Mouse (Mus musculus) cerebellum, postnatal 36 days (tissue): ENCODE measurements around the gene Slco1a1.
"Not testable (repeated sequence)": the region's sequence is repeated elsewhere in the genome, so short reads cannot be mapped to it uniquely, and the experiment has no call there.

Experiments used
- DNase-seq, 2 experiments: peaks; one replicate each; pipeline ENCODE4 v3.0.0; 2021 to 2022; ENCODE audit warnings: mixed read lengths in 2 of 2

Slco1a1 gene

DNA sequence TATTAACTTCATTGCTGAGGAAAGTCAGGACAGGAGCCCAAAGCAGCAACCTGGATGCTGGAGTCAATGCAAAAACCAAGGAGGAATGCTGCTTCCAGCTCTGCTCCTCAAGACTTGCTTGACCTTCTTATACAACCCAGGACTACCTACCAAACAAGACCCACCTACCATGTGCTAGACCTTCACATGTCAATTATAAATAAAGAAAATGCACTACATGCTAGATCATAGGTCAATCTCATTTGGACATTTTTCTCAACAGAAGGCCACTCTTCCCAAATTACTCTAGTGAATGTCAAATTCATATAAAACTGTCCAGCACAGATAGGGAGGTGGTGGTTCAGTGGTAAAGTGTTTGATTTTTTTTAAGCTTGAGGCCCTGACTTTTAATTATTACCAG is at the start of gene Slco1a1:
TSS of gene Slco1a1 (minus strand) at position 101 of the 400 bp plus-strand sequence.
- no peak for DNase-seq

DNA sequence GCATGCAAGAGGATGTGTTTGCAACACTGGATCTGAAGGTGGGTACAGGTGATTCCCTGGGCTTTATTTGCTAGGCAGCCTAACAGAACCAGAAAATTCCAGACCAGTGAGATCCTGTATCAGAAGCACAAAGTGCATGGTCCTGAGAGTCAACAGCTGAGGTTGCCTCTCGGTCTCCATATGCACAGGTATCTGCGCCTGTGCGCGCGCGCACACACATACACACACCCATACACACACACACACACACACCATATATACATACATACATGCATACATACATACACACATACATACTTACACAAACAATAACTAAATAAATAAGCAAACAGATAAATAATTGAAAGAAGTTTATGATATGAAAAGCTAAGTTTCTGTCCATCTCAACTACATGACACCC is 40.0 kb upstream of the Slco1a1 start:
- no peak for DNase-seq

DNA sequence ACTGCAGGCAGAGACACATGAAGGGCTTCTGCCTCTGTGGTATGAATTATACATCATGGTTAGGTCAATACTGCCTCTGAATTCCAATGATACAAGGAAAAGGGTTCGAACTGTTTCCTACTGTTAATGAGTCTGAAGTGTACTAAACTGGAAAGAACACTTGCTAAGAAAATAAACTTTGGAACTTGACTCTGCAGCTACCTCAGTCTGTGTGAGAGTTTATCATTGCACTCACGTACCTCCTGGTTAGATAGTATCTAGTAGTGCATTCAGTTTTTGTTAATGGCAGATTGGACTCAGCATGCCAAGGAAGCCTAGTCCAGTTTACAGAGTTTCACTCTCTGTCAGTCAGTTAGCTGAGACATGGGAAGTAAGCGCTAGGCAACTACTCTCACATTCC is 37.9 kb upstream of the Slco1a1 start:
- DNase-seq, result no peak

DNA sequence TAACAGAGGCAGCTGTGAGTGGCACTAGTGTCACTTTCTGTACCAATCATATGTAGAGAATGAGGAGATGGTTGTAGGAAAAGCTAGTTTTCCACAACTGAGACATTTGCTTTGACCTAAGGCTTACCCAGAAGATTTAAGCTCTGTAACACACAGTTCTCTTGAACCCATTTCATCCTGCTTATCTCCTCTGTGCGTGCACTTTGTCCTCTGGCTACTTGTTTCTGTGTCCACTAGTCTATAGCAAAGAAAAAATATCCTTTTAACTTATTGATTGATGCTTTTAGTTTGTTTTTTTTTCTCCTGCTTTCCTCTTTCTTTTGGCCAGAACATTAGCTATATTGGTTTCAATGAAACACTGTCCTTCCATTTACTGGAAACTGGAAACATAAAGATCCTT is 15.7 kb upstream of the Slco1a1 start:
- no peak for DNase-seq

DNA sequence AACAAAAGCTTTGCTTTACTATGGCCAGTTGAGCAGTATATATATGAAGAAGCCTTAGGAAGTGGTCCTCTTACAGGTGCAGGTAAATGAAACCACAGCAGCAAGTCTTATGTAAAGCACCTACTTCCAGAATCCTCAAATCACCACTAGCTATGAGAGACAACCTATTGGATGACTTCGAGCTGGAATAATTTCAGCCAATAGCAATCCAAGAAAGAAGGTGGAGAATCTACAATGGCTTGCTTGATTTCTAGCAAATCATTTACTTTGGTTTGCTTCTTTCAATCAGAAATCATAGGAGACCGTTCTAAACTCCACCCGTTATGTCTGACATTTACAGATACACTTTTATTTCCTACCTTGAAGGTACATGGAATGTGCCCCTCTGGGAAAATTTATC is 15.1 kb upstream of the Slco1a1 start:
- DNase-seq, result no peak

DNA sequence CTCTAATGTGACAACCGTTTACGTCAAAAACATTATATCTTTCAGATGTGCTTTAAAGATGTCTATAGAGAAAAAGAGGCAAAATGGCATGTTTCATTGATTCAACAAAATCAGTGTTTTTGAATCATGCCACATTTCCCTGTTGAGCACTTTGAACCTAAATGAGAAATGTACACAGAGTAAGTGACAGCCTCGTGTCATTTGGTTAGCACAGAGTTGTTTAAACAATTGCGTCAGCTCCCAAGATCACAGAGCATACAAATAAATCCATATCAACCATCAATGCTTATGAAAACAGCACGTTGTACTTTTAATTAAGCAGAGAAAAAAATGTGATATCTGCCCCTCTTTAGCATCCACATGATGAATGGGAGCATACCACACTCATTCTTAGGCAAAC is 13.7 kb upstream of the Slco1a1 start:
- no peak for DNase-seq

DNA sequence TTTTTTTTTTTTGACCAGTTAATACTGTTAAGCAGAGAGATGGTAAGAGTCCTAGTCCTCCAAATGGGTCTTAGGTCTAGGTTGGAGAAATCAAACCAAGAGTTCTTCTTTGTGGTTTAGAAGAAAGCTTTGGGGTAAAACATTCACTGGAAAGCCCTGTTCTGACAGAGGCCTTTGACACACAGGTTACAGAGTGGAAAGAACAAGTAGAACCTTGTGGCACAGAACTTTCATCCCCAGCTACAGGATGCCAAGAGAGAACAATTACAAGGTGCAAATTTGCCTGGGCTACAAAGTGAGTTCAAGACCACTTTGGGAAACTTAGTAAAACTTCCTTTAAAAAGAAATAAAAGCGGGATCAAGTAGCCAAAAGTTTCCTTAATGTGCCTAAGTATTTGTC is 6.3 kb downstream of the Slco1a1 start:
- DNase-seq, result no peak

DNA sequence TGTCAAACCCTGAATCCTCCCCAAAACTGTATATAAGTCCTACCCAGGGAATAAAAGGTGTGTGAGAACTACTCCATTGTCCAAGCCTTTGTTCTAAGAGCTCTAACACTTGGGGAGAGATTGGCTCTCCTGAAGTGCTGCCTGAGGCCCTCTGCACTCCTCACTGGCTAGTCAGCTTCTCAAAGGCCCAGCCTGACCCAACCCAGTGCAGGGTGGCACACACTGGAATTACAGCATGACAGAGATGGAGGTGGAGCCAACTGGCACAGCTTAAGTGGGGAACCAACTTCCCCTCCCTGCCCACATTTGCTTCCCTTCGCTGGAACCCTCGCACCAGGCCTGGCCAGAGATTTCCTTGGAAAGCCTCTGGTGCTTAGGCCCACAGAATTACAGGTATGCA is 48.6 kb downstream of the Slco1a1 start:
- no peak for DNase-seq

DNA sequence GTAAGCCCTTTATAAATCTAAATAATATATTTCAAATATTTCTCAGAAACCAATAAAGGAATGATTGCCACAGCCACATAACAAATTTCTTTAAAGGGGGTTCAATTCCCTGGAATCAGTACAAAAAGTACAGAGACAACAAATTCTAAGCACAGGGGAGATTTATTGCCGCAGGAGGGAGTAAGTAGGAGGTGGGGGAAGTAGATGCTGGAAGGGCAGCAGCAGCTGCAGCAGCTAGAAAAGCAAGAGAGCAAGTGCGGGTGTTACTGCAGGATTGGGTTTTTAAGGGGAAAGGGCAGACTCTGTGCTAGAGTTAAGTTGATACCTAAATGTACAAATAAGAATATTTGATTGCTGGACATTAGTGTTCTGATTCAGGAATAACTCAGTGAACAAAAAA is 57.0 kb downstream of the Slco1a1 start:
- DNase-seq, result no peak

DNA sequence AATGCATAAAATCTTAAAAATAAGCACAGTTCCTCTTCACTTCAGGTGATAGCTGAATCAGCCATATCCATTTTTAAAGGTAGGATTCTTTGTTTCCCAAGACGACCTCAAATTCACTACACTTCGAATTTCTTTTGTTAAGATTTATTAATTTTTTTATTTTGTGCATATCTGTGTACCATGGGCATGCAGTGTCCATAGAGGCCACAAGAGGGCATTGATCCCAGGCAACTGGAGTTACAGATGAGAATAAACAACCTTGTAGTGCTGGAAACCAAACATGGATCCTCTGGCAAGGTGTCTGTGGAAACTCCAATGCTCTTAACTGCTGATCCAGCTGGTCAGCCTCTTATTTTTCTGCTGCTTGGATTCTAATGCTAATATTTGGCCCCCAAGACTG is 58.5 kb downstream of the Slco1a1 start:
- no peak for DNase-seq

DNA sequence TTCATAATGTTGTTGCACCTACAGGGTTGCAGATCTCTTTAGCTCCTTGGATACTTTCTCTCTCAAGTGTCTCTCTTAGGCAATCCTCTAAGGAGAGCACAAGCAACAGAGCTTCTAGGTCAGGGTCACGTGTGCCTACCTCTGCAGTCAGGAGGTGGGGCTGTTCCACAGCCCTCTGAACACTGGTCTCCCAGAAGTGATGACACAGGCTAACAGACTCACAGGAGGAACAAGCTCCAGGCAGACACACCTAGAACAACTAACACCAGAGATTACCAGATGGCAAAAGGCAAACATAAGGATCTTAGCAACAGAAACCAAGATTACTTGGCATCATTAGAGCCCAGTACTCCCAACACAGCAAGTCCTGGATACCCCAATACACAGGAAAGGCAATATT is 64.2 kb downstream of the Slco1a1 start:
- no peak for DNase-seq

DNA sequence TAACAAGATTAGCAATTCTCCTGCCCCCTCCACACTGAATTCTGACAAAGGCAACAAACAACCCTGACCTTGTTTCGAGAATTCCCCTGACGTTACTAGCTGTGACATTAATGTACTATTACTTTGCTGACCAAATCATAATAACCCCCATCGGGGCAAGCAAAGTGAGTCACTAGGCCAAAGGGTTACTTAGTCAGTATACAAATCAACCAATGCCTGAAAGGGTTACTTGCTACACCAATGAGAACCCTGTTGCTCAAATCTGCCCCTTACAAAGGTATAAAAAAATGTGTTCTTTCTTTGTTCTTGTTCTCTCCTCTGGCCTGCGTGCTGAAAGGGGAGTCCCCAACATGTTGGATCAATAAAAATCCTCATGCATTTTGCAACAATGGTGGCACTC is 71.0 kb downstream of the Slco1a1 start:
- not testable (repeated sequence) for DNase-seq

DNA sequence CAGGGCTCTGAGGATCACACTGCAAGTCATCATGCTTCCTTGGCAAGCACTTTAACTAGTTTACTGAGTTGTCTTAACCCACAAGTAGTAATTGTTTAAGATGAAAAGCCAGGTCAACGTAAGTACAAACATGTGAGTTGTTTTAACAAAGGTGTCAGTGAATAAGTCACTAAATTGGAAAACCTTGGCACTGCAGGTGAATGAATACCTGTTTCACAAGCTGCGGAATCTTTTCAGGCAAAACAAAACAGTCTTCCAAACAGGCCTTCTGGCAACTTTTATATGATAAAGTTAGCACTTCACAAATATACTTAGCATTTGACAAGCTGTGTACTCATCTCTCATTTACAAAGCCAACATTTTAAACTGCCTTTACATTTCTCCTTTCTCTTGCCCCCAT is 75.1 kb downstream of the Slco1a1 start:
- DNase-seq, result no peak

DNA sequence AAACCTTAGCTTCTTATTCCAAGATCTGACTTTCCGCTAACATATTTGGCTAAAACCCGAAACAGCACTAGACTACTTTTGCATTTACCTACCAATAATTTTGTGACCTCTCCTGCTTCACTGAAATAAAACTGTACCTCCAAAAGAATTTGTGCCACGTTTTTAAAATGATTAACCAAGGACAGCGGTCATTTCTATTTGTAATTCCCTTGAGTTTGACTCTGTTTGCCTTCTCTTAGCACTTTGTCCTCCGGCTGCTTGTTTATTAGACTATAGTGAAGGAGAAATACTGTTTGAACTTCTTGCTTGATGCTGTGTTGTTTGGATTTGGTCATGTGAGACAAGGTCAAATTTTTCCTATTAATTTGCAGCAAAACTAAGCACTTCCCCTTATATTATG is 78.0 kb downstream of the Slco1a1 start:
- no peak for DNase-seq

DNA sequence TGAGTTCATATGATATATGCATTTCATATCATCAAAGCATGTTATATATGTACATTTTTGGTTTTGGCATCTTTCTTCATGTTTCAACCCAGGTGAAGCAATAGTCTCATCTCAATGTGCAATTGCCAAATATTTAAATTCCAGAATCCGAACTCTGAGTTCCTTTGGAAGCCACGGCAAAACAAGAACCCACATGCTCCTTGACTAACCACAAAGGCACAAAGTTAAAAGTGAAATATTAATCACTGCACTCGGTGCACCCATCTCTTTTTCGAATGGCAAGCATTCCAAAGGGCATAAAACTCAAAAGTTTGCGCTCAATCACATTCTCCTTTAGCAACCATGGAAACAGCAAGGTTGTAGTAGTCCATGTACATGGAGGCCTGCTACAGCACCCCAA is 80.7 kb downstream of the Slco1a1 start:
- no peak for DNase-seq

DNA sequence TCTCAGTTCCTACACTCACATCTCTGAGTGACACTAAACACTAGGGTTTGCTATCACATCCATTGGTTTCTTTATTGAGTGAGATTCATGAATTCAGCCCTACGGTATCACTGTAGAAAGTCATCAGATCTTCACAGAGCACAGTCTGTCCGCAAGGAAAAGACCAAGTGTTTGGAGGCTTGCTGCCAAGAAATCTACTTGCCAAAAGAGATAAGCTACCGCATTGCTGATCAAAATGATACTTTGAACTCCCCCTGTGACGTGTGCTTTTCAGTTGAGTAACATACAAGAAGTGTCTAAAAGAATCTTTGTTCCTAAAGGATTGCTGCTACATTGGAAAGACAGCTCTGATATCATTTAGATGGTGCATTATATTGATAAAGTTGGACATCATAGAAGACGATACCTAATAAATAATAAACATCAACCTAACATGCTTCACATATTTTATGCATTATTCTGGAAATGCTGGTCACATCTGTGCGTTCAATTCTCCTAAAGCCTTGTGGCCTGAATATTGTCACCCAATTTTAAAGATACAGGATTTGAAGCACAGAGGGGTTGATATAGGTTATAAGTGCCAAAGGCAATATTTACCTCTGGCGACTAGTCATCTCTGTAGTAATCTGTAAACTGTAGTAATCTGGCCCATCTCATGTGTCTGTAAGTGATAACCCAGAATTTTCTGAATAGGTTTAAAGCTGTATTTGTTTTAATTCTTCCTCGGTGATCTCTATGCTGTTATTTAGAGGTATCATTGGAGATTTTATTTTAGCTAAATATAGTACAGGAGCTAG is 88.8 kb downstream of the Slco1a1 start:
- DNase-seq, result no peak
